Comparison of ENCODE assay signal across 30 mouse cellular contexts in genomic region chr7:68274951-68275350, GRCm38 (mm10). TPM values are rescaled to one million over a fixed set of nuclear protein-coding genes. Genes with fewer than 3 reads are reported as not detected.
DNase-seq lines count a peak whose midpoint lies in the region; ATAC-seq and TF ChIP-seq lines count a peak whose summit lies in the region.
"Had no signal": no experiment of that assay in that cellular context is flagged by ENCODE, and none has a peak within 500 bp of the region (broad histone marks: within the 10 kb centered on the region; RNA-seq: fewer than 3 reads in every experiment).

No protein-coding gene starts in this region.

- 20% methylated on average over 9 of the region's 9 CpGs for WGBS in liver, adult 2 months
- WGBS in liver, embryonic 12.5 days (ENCODE audit: insufficient replicate concordance): 58% methylated on average over 9 of the region's 9 CpGs
- 27% methylated on average over 9 of the region's 9 CpGs for WGBS in thymus, adult 2 months
- WGBS in hindbrain, embryonic 13.5 days: 63% methylated on average over 9 of the region's 9 CpGs

- peaks cover 20% of the 10 kb centered on the region; the same call in 1 of the 2 replicates for H3K79me2 ChIP-seq in liver, adult 2 months (ENCODE audit: control insufficient read depth, insufficient read depth, low read length)

- no peak overlapping the region for H3K4me2 ChIP-seq in liver, embryonic 12.5 days
- H3K4me2 ChIP-seq in hindbrain, embryonic 13.5 days: no peak overlapping the region

- no peaks in the 10 kb centered on the region for H3K9me3 ChIP-seq in liver, embryonic 12.5 days (replicated peaks)
- no peaks in the 10 kb centered on the region for H3K9me3 ChIP-seq in hindbrain, embryonic 13.5 days
- H3K9me3 ChIP-seq: embryonic facial prominence, embryonic 12.5 days; heart, embryonic 10.5 days; heart, embryonic 15.5 days; hindbrain, embryonic 12.5 days; kidney, embryonic 15.5 days; limb, embryonic 12.5 days; liver, embryonic 13.5 days; midbrain, embryonic 12.5 days had no signal

- no peaks in the 10 kb centered on the region for H3K36me3 ChIP-seq in liver, adult 2 months (ENCODE audit: control insufficient read depth, insufficient read depth, low read length)
- H3K36me3 ChIP-seq in liver, embryonic 12.5 days: no peaks in the 10 kb centered on the region
- H3K36me3 ChIP-seq in thymus, adult 2 months (ENCODE audit: control insufficient read depth, insufficient read depth, low read length): no peaks in the 10 kb centered on the region
- no peaks in the 10 kb centered on the region for H3K36me3 ChIP-seq in hindbrain, embryonic 13.5 days
- H3K36me3 ChIP-seq: embryonic facial prominence, embryonic 12.5 days; heart, embryonic 10.5 days; heart, embryonic 15.5 days; hindbrain, embryonic 12.5 days; kidney, embryonic 15.5 days; limb, embryonic 12.5 days; liver, embryonic 13.5 days; midbrain, embryonic 12.5 days had no signal

- H3K9ac ChIP-seq in liver, adult 2 months (ENCODE audit: low read depth, low read length): peak overlapping the region; percentile 93
- no peak overlapping the region for H3K9ac ChIP-seq in liver, embryonic 12.5 days
- no peak overlapping the region for H3K9ac ChIP-seq in hindbrain, embryonic 13.5 days
- H3K9ac ChIP-seq: embryonic facial prominence, embryonic 12.5 days; midbrain, embryonic 12.5 days had no signal

- peak; percentile 42; the same call in 1 of the 2 replicates for TF ChIP-seq POLR2A in liver, adult 2 months (IDR thresholded peaks at IDR 0.05; ENCODE audit: extremely low read depth, insufficient read depth, low read length)
- TF ChIP-seq POLR2A in thymus, adult 2 months (IDR thresholded peaks at IDR 0.05; ENCODE audit: control insufficient read depth, extremely low read depth, insufficient read depth, low read length, poor library complexity): no peak

- no peak for TF ChIP-seq CTCF in liver, adult 2 months (IDR thresholded peaks at IDR 0.05; ENCODE audit: low read depth, low read length)
- TF ChIP-seq CTCF in thymus, adult 2 months (IDR thresholded peaks at IDR 0.05; ENCODE audit: borderline replicate concordance, control insufficient read depth, extremely low read depth, insufficient read depth, low read length, poor library complexity): no peak

- no peaks in the 10 kb centered on the region for H3K27me3 ChIP-seq in liver, adult 2 months (ENCODE audit: control insufficient read depth, insufficient read depth, low read length)
- H3K27me3 ChIP-seq in liver, embryonic 12.5 days (replicated peaks): peaks cover 10% of the 10 kb centered on the region
- no peaks in the 10 kb centered on the region for H3K27me3 ChIP-seq in thymus, adult 2 months (ENCODE audit: control insufficient read depth, insufficient read depth, low read length)
- H3K27me3 ChIP-seq in hindbrain, embryonic 13.5 days: peaks cover 51% of the 10 kb centered on the region
- H3K27me3 ChIP-seq: embryonic facial prominence, embryonic 12.5 days had no signal

- ATAC-seq in liver, embryonic 12.5 days: no peak
- peak; percentile 9 for ATAC-seq in CD4-positive, CD25-positive, alpha-beta regulatory T cell, adult 4 months
- no peak for ATAC-seq in hindbrain, embryonic 13.5 days (ENCODE audit: low FRiP score)
- ATAC-seq: forebrain, embryonic 14.5 days had no signal

- peak overlapping the region; percentile 91 for H3K4me3 ChIP-seq in liver, adult 2 months (ENCODE audit: insufficient read depth, low read depth, low read length)
- H3K4me3 ChIP-seq in liver, embryonic 12.5 days: no peak overlapping the region
- H3K4me3 ChIP-seq in thymus, adult 2 months (ENCODE audit: control insufficient read depth, insufficient read depth, low read length): no peak overlapping the region; the same call in 1 of the 2 replicates
- no peak overlapping the region for H3K4me3 ChIP-seq in hindbrain, embryonic 13.5 days

- H3K27ac ChIP-seq in liver, adult 2 months (replicated peaks; ENCODE audit: insufficient read depth, low read depth, low read length): peak overlapping the region; percentile 95
- no peak overlapping the region for H3K27ac ChIP-seq in liver, embryonic 12.5 days
- H3K27ac ChIP-seq in thymus, adult 2 months (ENCODE audit: control insufficient read depth, insufficient read depth, low read length): peak overlapping the region; percentile 39
- no peak overlapping the region for H3K27ac ChIP-seq in hindbrain, embryonic 13.5 days
- H3K27ac ChIP-seq: embryonic facial prominence, embryonic 12.5 days; heart, embryonic 15.5 days; hindbrain, embryonic 12.5 days; kidney, embryonic 15.5 days; limb, embryonic 12.5 days; liver, embryonic 13.5 days; midbrain, embryonic 12.5 days; stomach, postnatal 0 days had no signal

- DNase-seq in liver, adult 2 months (ENCODE audit: extremely low read depth, low read depth, low spot score): peak; percentile 89
- no peak for DNase-seq in thymus, adult 2 months
- no peak for DNase-seq in thymus, adult 18-20 months
- DNase-seq in induced T-regulatory cell, adult 2 months (ENCODE audit: low read depth): peak; percentile 69
- no peak for DNase-seq in cerebellum, adult 8-10 months
- DNase-seq: adrenal gland, postnatal 36 days; cerebellum, adult 18-20 months; cerebellum, postnatal 14 days; gastrocnemius, postnatal 14 days; heart, postnatal 36 days; kidney, adult 18-20 months; liver, embryonic 13.5 days; lung, adult 2 months; retina, postnatal 1 day; right cerebral cortex, postnatal 25 days had no signal

- peaks cover 17% of the 10 kb centered on the region; the same call in 1 of the 2 replicates for H3K4me1 ChIP-seq in liver, adult 2 months (ENCODE audit: control insufficient read depth, insufficient read depth, low read length)
- H3K4me1 ChIP-seq in liver, embryonic 12.5 days: peaks cover 9% of the 10 kb centered on the region
- H3K4me1 ChIP-seq in thymus, adult 2 months (replicated peaks; ENCODE audit: control insufficient read depth, insufficient read depth, low read length): peaks cover 33% of the 10 kb centered on the region
- peaks cover 19% of the 10 kb centered on the region for H3K4me1 ChIP-seq in hindbrain, embryonic 13.5 days (replicated peaks)

RNA-seq across cellular contexts. Expression of gene Fam169b, which starts 1.3 kb away (rescaled TPM):
- total RNA-seq in liver, adult 2 months (2014; rRNA removed): 17.6 and 21.8 TPM in 2 replicates
- polyA plus RNA-seq in liver, adult 2 months (2012; rRNA removed): 25.2 and 25.8 TPM in 2 replicates
- polyA plus RNA-seq in liver, embryonic 12.5 days (2016; fragmentation: Nextera tagmentation; extraction: Ambion mirVana): 0.12 and 0.24 TPM in 2 replicates
- 111 and 114 TPM in 2 replicates for polyA plus RNA-seq in thymus, adult 2 months (2012; rRNA removed)
- 100 to 1,000 TPM; 124 to 148 TPM for polyA plus RNA-seq in CD4-positive, CD25-positive, alpha-beta regulatory T cell, adult 4 months (2017; shearing (Covaris generic))
- 0.14 TPM in 1 of 2 replicates, not detected in the other for polyA plus RNA-seq in hindbrain, embryonic 13.5 days (2015; fragmentation: Nextera tagmentation; extraction: Ambion mirVana)
- polyA plus RNA-seq: neural tube, embryonic 14.5 days had no signal

RNA-seq across cellular contexts. Expression of gene Pgpep1l, which starts 10.9 kb away (rescaled TPM):
- total RNA-seq in liver, adult 2 months (2014; rRNA removed): 1.1 and 1.5 TPM in 2 replicates
- 0.15 and 0.32 TPM in 2 replicates for polyA plus RNA-seq in liver, adult 2 months (2012; rRNA removed)
- not detected in 2 replicates for polyA plus RNA-seq in liver, embryonic 12.5 days (2016; fragmentation: Nextera tagmentation; extraction: Ambion mirVana)
- polyA plus RNA-seq in thymus, adult 2 months (2012; rRNA removed): 0.98 and 1.5 TPM in 2 replicates
- 1 to 10 TPM; 6.2 to 6.6 TPM for polyA plus RNA-seq in CD4-positive, CD25-positive, alpha-beta regulatory T cell, adult 4 months (2017; shearing (Covaris generic))
- not detected in 2 replicates for polyA plus RNA-seq in hindbrain, embryonic 13.5 days (2015; fragmentation: Nextera tagmentation; extraction: Ambion mirVana)
- total RNA-seq: adrenal gland, postnatal 36 days; granulocyte monocyte progenitor cell, adult 5-6 weeks; megakaryocyte progenitor cell, adult 5-6 weeks had no signal
- polyA plus RNA-seq: embryonic facial prominence, embryonic 12.5 days; forebrain, embryonic 14.5 days; heart, embryonic 10.5 days; hindbrain, embryonic 12.5 days; limb, embryonic 12.5 days; liver, embryonic 13.5 days; midbrain, embryonic 12.5 days; neural tube, embryonic 14.5 days; stomach, postnatal 0 days had no signal

Comparison
In these comparisons a context has a peak if more than half of its experiments do, and no peak if none do; other contexts are left out.
1. H3K27ac ChIP-seq: peak in liver, adult 2 months (single experiment) and thymus, adult 2 months (single experiment); none in liver, embryonic 12.5 days (single experiment) and hindbrain, embryonic 13.5 days (single experiment).
2. RNA of gene Fam169b, which starts 1.3 kb away (polyA plus RNA-seq): 124 to 148 TPM in CD4-positive, CD25-positive, alpha-beta regulatory T cell, adult 4 months, 111 to 114 TPM in thymus, adult 2 months and 25.2 to 25.8 TPM in liver, adult 2 months; 0.12 to 0.24 TPM in liver, embryonic 12.5 days and 0.14 TPM in hindbrain, embryonic 13.5 days; every median in the first group is over 10 times any median in the second.
3. DNase-seq: peak in liver, adult 2 months (single experiment) and induced T-regulatory cell, adult 2 months (single experiment); none in thymus, adult 2 months (single experiment), thymus, adult 18-20 months (0 of 2) and cerebellum, adult 8-10 months (single experiment).